Comparison of ENCODE assay signal across 1 mouse cellular context in the genomic region with DNA sequence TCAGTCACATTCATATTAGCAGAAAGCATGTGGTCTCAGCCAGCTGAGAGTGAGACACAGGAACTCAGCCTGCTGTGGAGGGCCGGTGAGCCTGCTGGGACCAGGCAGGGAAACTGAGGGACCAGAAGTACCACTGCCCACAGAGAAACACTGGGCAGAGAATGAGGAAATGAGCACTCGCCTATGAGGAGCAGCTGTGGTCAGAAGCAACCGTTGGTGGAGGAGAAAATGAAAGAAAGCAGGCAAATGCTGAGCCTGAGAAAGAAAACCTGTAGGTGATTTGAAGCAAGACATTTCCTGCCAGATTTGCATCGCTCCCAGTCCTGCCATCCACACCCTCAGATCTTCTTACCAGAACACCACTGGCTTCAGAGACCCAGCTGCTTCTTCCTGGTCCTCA.
TF ChIP-seq lines count a peak whose summit lies in the region.

No protein-coding gene starts in this region.

TF ChIP-seq in CH12.LX, 34 proteins besides CTCF, POLR2A, EP300 and RAD21 (continued from another document):
- TF ChIP-seq SIN3A (IDR thresholded peaks at IDR 0.05; ENCODE audit: low read length), result peak; percentile 37; the same call in 1 of the 2 replicates
- TF ChIP-seq NRF1 (IDR thresholded peaks at IDR 0.05; ENCODE audit: low read depth, low read length), result no peak
- peak; percentile 23; the same call in 1 of the 2 replicates for TF ChIP-seq MXI1 (IDR thresholded peaks at IDR 0.05; ENCODE audit: low read depth, low read length)
- TF ChIP-seq ZMIZ1 (IDR thresholded peaks at IDR 0.05; ENCODE audit: low read depth, low read length), result peak; percentile 40; the same call in 1 of the 2 replicates
- TF ChIP-seq SMC3 (IDR thresholded peaks at IDR 0.05; ENCODE audit: low read depth, low read length), result no peak; the same call in 1 of the 2 replicates
- no peak for TF ChIP-seq ZKSCAN1 (IDR thresholded peaks at IDR 0.05; ENCODE audit: borderline replicate concordance, low read depth, low read length)
- peak; percentile 87 for TF ChIP-seq MAFK (IDR thresholded peaks at IDR 0.05; ENCODE audit: insufficient replicate concordance, low read length)
- TF ChIP-seq ZC3H11A (IDR thresholded peaks at IDR 0.05; ENCODE audit: low read depth, low read length), result no peak
- no peak for TF ChIP-seq POLR2AphosphoS2 (IDR thresholded peaks at IDR 0.05; ENCODE audit: low read depth, low read length)
- 0 out of 2 replicates have a peak, but pooled peaks have one; percentile 65 for TF ChIP-seq UBTF (IDR thresholded peaks at IDR 0.05; ENCODE audit: low read depth, low read length)
- peak; percentile 27; the same call in 1 of the 2 replicates for TF ChIP-seq JUN (IDR thresholded peaks at IDR 0.05; ENCODE audit: insufficient read depth, low read depth, low read length)
- TF ChIP-seq JUND (conservative IDR thresholded peaks at IDR 0.05; ENCODE audit: low read depth, low read length), result no peak
TF ChIP-seq in CH12.LX: peak in this region for 18.
